Mouse (Mus musculus) megakaryocyte, embryonic 14.5 days (primary cell): ENCODE measurements around the gene Rnf207. TPM values are rescaled to one million over a fixed set of nuclear protein-coding genes. Genes with fewer than 3 reads are reported as not detected.
A peak's percentile ranks its signal among the peaks of the same experiment; 100 is the strongest.

Experiments
- H3K27me3 ChIP-seq: replicated peaks from 2 replicates; pipeline ENCODE3; 2012; ENCODE audit warnings: inconsistent platforms
- H3K36me3 ChIP-seq: replicated peaks from 2 replicates; pipeline ENCODE3; 2012; ENCODE audit warnings: low read length, inconsistent platforms, mixed read lengths
- H3K4me1 ChIP-seq: 2 replicates; pipeline ENCODE4 v1.6.1; 2012; ENCODE audit warnings: inconsistent platforms
- H3K4me3 ChIP-seq: replicated peaks from 2 replicates; pipeline ENCODE3; 2012; ENCODE audit warnings: moderate library complexity, mild to moderate bottlenecking, inconsistent platforms
- H3K9me3 ChIP-seq: 2 replicates; pipeline ENCODE4 v1.6.1; 2012; ENCODE audit warnings: inconsistent platforms
- FLI1 ChIP-seq: IDR thresholded peaks from 2 replicates; pipeline ENCODE4 v1.6.1; 2012; ENCODE audit warnings: low read length, inconsistent platforms, mixed read lengths
- GATA1 ChIP-seq: IDR thresholded peaks from 3 replicates; pipeline ENCODE4 v1.6.1; 2012; ENCODE audit warnings: mixed read lengths, low read length, inconsistent platforms, borderline replicate concordance
- polyA plus RNA-seq: library from polyadenylated mRNA; stranded (reverse); fragments of >175 nt; gene quantifications from 2 replicates; pipeline ENCODE4 v1.2.3, GENCODE M21; 2012; ENCODE audit warnings: low replicate concordance; ENCODE audit not compliant: insufficient read depth

Gene Rnf207
- polyA plus RNA-seq, 1 experiment: 1.8 TPM

DNA sequence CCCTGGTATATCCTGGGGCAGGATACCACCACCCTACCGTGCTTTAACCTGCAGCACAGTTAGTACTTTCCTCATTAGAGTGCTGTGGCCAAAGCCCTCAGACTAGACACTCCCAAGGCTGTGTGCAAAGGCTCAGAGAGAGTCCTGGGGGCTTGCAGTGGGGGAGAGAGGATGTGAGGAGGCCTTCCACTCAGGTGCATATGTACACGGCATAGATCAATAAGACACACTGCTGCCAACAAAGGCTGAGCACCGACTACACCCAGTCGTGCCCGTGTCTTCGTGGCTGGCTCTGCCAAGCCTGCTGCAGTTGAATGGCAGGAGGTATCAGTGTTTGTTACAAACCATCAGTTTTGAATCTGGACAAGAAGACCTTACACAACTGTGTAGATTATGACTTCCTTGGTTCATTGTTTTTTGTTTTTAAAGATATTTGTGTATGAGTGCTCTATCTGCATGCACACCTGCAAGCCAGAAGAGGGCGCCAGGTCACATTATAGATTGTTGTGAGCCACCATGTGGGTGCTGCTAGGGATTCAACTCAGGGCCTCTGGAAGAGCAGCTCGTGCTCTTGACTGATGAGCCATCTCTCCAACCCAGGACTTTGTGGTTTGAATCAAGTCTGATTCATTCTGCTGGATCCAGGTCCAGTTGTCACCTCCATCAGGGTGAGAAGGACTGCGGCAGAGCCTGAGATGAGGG is 53.8 kb downstream of the Rnf207 start:
- Histone ChIP-seq H3K4me1 (peaks cover 69% of the 10 kb centered on the region), H3K4me3 (peak overlapping the region; percentile 71), H3K9me3 (no peaks in the 10 kb centered on the region), H3K27me3 (no peaks in the 10 kb centered on the region), H3K36me3 (peaks cover 91% of the 10 kb centered on the region)
- TF ChIP-seq GATA1 (no peak), FLI1 (no peak)

DNA sequence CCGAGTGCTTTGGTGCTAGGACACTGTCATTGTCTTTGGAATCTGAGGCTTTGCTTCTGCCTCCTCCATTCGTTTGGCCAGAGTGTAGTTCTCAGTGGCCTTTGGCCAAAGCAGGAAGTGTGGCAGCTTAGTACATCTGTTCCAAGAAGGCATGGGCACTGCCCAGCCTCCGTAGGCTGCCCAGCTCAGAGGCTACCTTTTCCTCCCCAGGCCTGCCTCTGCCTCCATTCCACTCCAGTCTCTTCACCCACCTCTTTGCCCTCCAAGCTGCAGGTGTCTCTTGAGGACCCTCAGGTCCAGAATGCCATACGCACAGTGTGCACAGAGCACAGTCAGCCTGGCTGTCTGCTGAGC is 54.6 kb downstream of the Rnf207 start:
- no peaks in the 10 kb centered on the region for H3K9me3 ChIP-seq
- no peaks in the 10 kb centered on the region for H3K27me3 ChIP-seq
- peaks cover 91% of the 10 kb centered on the region for H3K36me3 ChIP-seq
- H3K4me1 ChIP-seq: peaks cover 71% of the 10 kb centered on the region
- H3K4me3 ChIP-seq: peak overlapping the region; percentile 71
- TF ChIP-seq FLI1 (no peak), GATA1 (no peak)

- Histone ChIP-seq H3K4me3 (peak overlapping the region; percentile 71), H3K9me3 (no peaks in the 10 kb centered on the region), H3K36me3 (peaks cover 91% of the 10 kb centered on the region), H3K27me3 (no peaks in the 10 kb centered on the region), H3K4me1 (peaks cover 71% of the 10 kb centered on the region)
- TF ChIP-seq FLI1 (no peak), GATA1 (no peak)
These were observed 55.1 kb downstream of the Rnf207 start for GRCm38 (mm10) chr4:152263512-152264176.

DNA sequence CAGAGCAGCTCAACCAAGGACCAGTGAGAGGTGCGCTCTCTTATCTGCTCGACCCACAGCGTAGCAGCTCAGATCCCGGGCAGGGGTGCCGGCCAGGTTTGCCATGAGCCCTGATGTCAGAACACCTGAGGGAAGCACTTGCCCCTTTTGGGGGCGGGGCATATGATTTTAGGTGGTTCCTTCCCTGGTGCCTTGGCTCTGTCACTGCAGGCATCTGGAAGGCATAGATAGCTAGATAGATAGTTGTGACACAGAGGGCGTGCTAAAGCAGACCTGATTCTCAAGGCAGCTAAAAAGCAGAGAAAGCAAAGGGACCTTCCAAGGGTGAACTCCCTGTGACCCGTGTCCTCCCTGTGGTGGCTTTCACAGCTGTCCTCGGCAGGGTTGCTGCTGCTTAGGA is 55.7 kb downstream of the Rnf207 start:
- Histone ChIP-seq H3K9me3 (no peaks in the 10 kb centered on the region), H3K36me3 (peaks cover 90% of the 10 kb centered on the region), H3K4me3 (no peak overlapping the region), H3K4me1 (peaks cover 68% of the 10 kb centered on the region), H3K27me3 (no peaks in the 10 kb centered on the region)
- TF ChIP-seq FLI1: no peak
- no peak for TF ChIP-seq GATA1

GRCm38 (mm10) chr4:152262187-152262586 is 56.6 kb downstream of the Rnf207 start:
- Histone ChIP-seq H3K27me3 (no peaks in the 10 kb centered on the region), H3K4me3 (no peak overlapping the region), H3K4me1 (peaks cover 64% of the 10 kb centered on the region), H3K36me3 (peaks cover 86% of the 10 kb centered on the region), H3K9me3 (no peaks in the 10 kb centered on the region)
- TF ChIP-seq GATA1: no peak
- TF ChIP-seq FLI1: no peak

DNA sequence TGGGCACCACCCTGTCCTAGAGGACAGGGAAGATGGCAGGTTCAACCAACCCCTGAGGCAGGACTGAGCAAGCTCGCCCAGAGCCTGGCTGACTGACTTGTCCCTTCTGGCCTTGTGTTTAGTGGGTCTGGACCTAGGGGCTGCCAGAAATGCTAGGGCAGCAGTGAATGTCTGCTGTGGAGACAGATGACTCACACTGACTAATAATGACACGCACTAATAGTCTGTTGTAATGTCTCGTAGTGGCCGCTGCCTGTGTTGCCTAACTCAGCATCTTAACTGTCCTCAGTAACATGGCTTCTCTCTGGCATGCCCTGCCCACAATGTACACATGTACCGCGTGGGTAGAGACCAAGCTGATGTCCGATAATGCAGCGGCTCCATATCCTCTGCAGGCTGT is 58.3 kb downstream of the Rnf207 start:
- Histone ChIP-seq H3K36me3 (peaks cover 92% of the 10 kb centered on the region), H3K4me3 (no peak overlapping the region), H3K9me3 (no peaks in the 10 kb centered on the region), H3K4me1 (peaks cover 64% of the 10 kb centered on the region), H3K27me3 (no peaks in the 10 kb centered on the region)
- TF ChIP-seq GATA1: no peak
- no peak for TF ChIP-seq FLI1

- Histone ChIP-seq H3K36me3 (peaks cover 92% of the 10 kb centered on the region), H3K4me1 (peaks cover 50% of the 10 kb centered on the region), H3K9me3 (no peaks in the 10 kb centered on the region), H3K4me3 (no peak overlapping the region), H3K27me3 (no peaks in the 10 kb centered on the region)
- TF ChIP-seq FLI1 (no peak), GATA1 (no peak)
These were observed 61.7 kb downstream of the Rnf207 start for GRCm38 (mm10) chr4:152257070-152257469.

Other genes starting within 250 kb of the Rnf207 start
- 3.6 and 5.5 TPM in 2 replicates for gene Plekhg5, start 246.5 kb downstream of the Rnf207 start, polyA plus RNA-seq
- 0.56 TPM in 1 of 2 replicates, not detected in the other for gene Tnfrsf25, start 203.1 kb downstream of the Rnf207 start, polyA plus RNA-seq
- 9.3 and 14.4 TPM in 2 replicates for gene Espn, start 166.6 kb downstream of the Rnf207 start, polyA plus RNA-seq
- gene Hes2, start 160.1 kb downstream of the Rnf207 start, polyA plus RNA-seq: not detected in 2 replicates
- 103 and 107 TPM in 2 replicates for gene Acot7, start 140.9 kb downstream of the Rnf207 start, polyA plus RNA-seq
- 0.11 TPM in 1 of 2 replicates, not detected in the other for gene Gpr153, start 44.8 kb downstream of the Rnf207 start, polyA plus RNA-seq
- gene Hes3, start 27.3 kb downstream of the Rnf207 start, polyA plus RNA-seq: not detected in 2 replicates
- gene Icmt, start 21.8 kb downstream of the Rnf207 start, polyA plus RNA-seq: 5.8 and 20.7 TPM in 2 replicates
- gene Rpl22, start 6.7 kb upstream of the Rnf207 start, polyA plus RNA-seq: 2.6 and 82.5 TPM in 2 replicates
- 1.7 and 4.2 TPM in 2 replicates for gene Chd5, start 19.7 kb upstream of the Rnf207 start, polyA plus RNA-seq
- 0.64 and 1.3 TPM in 2 replicates for gene Nphp4, start 157.7 kb upstream of the Rnf207 start, polyA plus RNA-seq
- 25.7 and 37.9 TPM in 2 replicates for gene Kcnab2, start 158.9 kb upstream of the Rnf207 start, polyA plus RNA-seq